Mouse (Mus musculus): ENCODE measurements around the gene Klk8.

The Klk8 gene

GRCm38 (mm10) chr7:43797333-43797769 lies at the start of gene Klk8:
TSS of gene Klk8 (plus strand) at chr7:43797577.
- in situ Hi-C loops (cut with MboI; ENCODE audit: unreplicated experiment in 2 of 2), result no loop called here

DNA sequence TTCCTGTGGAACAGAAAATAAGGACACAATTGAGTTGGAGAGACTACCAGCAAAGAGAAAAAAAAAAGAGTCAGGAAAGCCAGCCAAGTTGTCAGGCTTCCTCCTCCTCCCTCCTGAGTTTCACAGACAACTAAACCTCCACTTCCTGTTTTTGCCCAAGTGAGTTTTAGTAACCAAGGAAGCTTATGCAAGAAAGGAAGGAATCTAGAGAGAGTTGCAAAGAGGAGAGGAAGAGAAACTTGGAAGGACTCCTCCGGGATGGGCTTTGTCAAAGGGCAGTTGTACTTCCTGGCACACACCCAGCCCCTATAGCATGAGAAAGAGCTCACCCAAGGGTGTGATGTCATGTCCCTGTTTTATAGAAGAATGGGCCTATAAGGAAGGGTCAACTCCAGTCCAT lies 49.6 kb upstream of the Klk8 start:
- in situ Hi-C loops (cut with MboI; ENCODE audit: unreplicated experiment in 2 of 2), result no loop called here

GRCm38 (mm10) chr7:43752806-43753205 lies 44.6 kb upstream of the Klk8 start:
- in situ Hi-C loops (cut with MboI; ENCODE audit: unreplicated experiment in 2 of 2), result no loop called here

GRCm38 (mm10) chr7:43766484-43766883 lies 30.9 kb upstream of the Klk8 start:
- in situ Hi-C loops (cut with MboI; ENCODE audit: unreplicated experiment in 2 of 2), result no loop called here

- in situ Hi-C loops (cut with MboI; ENCODE audit: unreplicated experiment in 2 of 2), result no loop called here
Observed at GRCm38 (mm10) chr7:43768597-43768996, 28.8 kb upstream of the Klk8 start, which contains the start of gene Klk12. TSS of gene Klk12 (plus strand) at chr7:43768897.

DNA sequence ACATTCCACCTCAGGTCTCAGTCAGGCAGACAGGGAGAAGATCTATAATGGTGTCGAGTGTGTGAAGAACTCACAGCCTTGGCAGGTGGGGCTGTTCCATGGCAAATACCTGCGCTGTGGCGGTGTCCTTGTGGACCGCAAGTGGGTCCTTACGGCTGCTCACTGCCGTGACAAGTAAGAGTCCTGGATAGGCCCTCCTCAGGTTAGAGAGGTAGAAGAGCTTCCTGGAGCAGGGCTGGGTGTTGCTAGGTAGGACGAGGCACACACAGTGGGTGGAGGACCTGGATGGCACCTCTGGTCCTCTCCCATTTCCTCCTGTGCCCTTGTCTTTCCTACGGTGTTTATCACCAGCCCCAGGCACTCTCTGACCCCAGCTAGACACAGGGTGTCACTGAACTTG lies 27.7 kb upstream of the Klk8 start:
- in situ Hi-C loops (cut with MboI; ENCODE audit: unreplicated experiment in 2 of 2), result no loop called here

GRCm38 (mm10) chr7:43770701-43771100 lies 26.7 kb upstream of the Klk8 start:
- in situ Hi-C loops (cut with MboI; ENCODE audit: unreplicated experiment in 2 of 2), result no loop called here

- in situ Hi-C loops (cut with MboI; ENCODE audit: unreplicated experiment in 2 of 2), result no loop called here
Observed at GRCm38 (mm10) chr7:43771916-43772315, 25.5 kb upstream of the Klk8 start.

DNA sequence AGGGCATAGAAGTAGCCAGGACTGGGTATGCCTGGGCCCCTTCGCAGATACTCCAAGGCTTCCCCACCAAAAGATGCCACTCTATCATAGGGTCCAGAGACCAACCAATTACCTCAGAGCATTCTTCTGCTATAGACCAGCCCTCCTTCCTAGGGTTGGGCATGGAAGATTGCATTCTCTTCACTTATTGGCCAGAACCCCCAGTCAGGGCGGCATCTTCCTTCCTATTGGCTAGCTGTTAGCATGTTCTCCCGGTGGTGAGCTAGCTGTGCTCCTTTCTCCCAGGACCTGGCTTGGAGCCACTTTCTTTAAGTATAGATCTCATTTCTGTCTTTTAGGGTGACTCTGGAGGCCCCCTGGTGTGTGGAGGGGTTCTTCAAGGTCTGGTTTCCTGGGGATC lies 24.5 kb upstream of the Klk8 start:
- in situ Hi-C loops (cut with MboI; ENCODE audit: unreplicated experiment in 2 of 2), result no loop called here

DNA sequence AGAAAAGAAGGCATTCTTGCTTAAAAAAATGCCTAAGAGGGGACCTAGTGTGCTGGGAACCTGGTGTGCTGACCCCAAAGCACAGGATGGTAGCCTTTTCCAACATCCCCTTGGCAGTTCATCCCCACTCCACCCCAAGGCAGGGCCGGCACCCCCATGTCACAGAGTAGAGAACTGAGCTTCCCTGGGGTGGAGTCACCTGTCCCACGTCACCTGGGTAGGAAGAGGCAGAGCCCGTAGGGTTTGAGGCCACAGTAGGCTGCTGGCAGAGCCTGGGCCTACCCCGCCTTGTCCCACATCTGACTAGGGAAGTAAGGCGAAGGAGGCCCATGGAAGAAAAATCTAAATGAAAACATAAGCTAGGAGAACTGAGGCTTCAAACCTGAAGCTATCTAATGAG lies 23.0 kb upstream of the Klk8 start, which contains the start of gene Klk11:
TSS of gene Klk11 (plus strand) at position 241 of the 400 bp plus-strand sequence.
- in situ Hi-C loops (cut with MboI; ENCODE audit: unreplicated experiment in 2 of 2), result no loop called here

DNA sequence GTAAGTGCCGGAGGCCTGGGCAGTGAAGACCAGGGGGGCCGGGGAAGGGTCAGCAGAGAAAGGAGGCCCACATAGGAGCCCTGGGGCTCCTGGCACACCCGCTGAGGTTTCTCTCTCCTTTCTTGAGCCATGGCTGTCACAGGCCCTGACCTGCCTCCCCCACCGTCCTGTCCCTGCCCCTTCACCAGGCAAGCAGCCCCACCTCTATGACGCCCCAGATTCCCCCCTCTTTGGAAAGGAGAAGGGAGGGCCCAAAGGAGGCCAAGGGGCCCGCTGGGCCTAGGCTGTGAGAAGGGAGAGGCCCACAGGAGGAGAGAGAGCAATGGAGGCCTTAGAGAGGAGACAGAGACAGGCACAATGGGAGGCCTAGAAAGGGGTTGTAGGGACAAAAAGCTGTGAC lies 22.6 kb upstream of the Klk8 start:
- in situ Hi-C loops (cut with MboI; ENCODE audit: unreplicated experiment in 2 of 2), result no loop called here

DNA sequence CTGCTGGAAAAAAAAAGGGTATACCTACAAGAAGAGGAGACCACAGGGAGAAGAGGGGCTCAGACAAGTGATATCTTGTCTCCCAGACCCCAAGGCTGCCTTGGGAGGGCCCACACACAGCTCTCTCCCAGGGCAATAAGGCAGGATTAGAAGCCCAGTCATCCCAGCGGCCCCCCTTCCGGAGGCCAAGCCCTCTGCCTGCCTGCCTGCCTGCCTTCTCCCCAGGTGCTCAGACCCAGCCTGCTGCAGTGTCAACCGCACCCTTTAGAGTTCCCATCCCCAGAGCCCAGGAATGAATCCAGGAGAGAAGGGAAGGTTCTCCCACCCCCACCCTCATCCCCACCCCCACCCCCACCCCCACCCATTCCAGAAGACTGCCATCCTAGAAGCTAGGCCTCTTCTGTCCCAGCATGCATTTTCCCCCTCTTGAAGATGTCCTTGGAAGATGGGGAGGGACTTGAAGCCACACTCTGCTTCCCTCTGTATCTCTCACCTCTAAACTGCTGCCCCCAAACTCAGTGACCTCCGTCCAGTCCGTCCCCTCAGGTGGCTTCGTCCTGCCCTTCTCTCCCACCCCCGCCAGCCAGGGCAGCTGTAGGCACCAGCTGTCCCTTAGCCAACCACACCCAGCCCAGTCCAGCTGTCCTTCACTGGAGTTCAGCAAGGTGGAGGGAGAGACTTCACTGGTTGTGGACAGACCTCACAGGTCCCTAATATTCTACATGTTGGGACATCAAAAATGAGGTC lies 21.9 kb upstream of the Klk8 start:
- in situ Hi-C loops (cut with MboI; ENCODE audit: unreplicated experiment in 2 of 2), result no loop called here

DNA sequence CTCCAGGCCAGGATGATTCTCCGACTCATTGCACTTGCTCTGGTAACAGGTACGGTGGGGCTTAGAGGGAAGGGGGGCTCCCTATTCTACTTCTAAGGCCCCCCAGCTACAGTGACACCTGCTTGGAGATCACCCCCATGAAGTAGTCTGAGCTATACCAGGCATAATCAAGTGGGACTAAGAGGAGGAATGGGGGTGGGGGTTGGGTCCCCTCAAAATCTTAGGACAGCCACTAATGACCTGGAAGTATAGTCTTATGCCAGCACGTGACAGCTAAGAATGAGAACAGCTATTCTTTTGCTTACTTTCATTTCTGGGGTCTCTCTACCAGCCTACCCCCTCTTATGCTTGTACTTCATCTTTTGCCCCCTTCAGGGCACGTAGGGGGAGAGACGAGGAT lies 20.9 kb upstream of the Klk8 start:
- in situ Hi-C loops (cut with MboI; ENCODE audit: unreplicated experiment in 2 of 2), result no loop called here

DNA sequence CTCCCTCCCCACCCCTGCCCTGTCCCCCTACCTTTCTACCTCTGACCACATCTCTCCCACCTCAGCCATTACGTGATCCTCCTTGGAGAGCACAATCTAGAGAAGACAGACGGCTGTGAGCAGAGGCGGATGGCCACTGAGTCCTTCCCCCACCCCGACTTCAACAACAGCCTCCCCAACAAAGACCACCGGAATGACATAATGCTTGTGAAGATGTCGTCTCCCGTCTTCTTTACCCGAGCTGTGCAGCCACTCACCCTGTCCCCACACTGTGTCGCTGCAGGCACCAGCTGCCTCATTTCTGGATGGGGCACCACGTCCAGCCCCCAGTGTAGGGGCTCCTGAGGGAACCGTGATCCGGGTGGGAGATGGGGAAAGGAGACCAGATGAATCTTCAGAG lies 20.0 kb upstream of the Klk8 start:
- in situ Hi-C loops (cut with MboI; ENCODE audit: unreplicated experiment in 2 of 2), result no loop called here

GRCm38 (mm10) chr7:43778176-43778970 lies 19.0 kb upstream of the Klk8 start:
- in situ Hi-C loops (cut with MboI; ENCODE audit: unreplicated experiment in 2 of 2), result no loop called here

DNA sequence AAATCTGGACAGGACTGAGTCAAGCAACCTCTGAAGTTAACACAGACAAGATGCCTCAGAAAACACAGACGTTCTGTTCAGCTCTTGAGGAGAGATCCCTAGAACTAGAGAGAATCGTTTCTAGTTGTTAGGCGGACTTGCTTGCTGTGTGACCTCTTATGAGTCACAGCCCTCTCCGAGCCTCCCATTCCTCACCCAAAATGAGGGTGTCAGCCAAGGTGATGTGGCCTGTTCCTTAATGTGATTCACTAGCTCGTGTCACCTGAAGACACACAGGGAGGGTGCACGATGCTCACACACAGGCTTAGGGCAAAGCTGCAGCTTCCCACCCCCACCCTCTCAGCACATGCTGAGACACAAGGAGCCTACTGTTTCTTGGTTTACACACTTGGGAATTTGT lies 17.1 kb upstream of the Klk8 start:
- in situ Hi-C loops (cut with MboI; ENCODE audit: unreplicated experiment in 2 of 2), result no loop called here

DNA sequence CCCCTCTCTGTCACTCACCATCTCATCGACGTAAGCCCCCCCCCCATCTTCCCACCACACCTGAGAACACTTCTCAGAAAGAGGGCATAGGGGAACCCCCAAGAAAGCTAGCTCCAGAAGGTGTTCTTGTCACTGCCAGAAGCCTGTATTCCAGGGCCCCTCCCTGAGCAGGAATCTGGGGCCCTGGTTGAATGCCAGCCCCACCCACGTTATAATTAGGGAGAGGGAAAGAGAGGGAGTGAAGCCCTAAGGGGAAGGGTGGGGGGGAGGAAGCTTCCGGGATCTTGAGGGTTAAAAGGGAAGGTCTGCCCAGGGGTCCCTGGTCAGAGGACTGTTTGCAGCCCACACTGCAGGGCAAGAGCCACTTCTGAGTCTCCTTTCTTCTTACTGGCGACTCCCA lies 16.6 kb upstream of the Klk8 start, which contains the start of gene Klk10:
TSS of gene Klk10 (plus strand) at position 290 of the 400 bp plus-strand sequence.
- in situ Hi-C loops (cut with MboI; ENCODE audit: unreplicated experiment in 2 of 2), result no loop called here

DNA sequence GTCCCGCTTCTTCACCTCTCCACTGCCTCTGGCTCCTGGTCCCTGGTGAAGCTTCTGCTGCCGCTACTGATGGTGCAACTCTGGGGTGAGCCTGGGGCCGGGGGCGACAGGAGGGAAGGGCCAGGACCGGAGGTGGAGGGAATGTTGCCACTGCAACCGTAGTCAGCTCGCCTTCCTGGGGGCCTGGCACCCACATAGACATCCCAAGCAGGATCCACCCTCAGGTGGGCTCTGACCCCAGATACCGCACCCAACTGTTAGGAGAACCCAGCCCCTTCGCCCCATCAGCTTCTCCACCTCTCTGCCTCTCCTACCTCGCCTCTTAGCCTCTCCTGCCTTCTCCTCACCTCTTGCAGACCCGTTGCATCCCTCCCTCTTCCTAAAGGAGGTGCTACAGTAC lies 15.8 kb upstream of the Klk8 start:
- in situ Hi-C loops (cut with MboI; ENCODE audit: unreplicated experiment in 2 of 2), result no loop called here

- in situ Hi-C loops (cut with MboI; ENCODE audit: unreplicated experiment in 2 of 2), result no loop called here
Observed at GRCm38 (mm10) chr7:43782275-43783265, 14.8 kb upstream of the Klk8 start.

- in situ Hi-C loops (cut with MboI; ENCODE audit: unreplicated experiment in 2 of 2), result no loop called here
Observed at GRCm38 (mm10) chr7:43785286-43785685, 12.1 kb upstream of the Klk8 start.

DNA sequence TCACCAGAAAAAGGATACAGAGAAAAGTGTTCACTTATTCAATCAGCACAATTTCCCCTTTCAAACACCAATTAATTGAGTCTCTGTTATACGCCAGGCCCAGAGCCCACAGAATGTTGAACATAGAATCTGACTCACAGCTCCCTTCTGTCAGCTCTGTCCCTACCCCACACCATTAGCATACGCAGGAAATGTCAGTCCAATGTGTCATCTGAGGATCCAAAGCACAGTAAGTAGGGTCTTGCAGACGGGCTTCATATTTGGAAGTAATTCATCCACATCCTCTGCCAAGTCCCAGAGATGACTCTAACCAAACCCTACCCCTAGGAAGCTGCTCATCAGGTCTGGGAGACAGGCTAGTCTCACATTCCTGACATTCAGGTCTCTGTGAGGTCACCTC lies 9.3 kb upstream of the Klk8 start:
- in situ Hi-C loops (cut with MboI; ENCODE audit: unreplicated experiment in 2 of 2), result no loop called here

Data from v-Abl transformed pro-B cells (cell line).